Mouse (Mus musculus): ENCODE measurements around the gene Hcfc1r1. TPM values are rescaled to one million over a fixed set of nuclear protein-coding genes. Genes with fewer than 3 reads are reported as not detected.
A peak's percentile ranks its signal among the peaks of the same experiment; 100 is the strongest.

Gene Hcfc1r1
- total and polyA plus RNA-seq, 3 experiments: 6.0 to 26.5 (median 8.9) TPM

DNA sequence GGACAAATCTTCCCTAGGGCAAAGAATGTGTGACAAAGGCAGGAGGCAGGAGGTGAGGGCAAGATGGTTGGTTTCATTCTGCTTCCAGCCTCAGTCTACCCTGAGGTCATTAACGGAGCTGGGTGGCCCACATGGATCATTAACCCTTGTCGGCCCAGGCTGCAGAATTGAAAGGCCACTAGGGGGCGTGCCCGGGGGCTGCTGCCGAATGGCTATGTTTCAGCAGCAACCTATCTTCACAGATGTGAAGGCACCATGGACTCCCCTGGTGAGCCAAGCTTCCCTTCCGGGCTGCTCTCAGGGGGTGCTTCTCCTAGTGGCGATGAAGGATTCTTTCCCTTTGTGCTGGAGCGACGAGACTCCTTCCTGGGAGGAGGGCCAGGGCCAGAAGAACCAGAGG lies 11.9 kb upstream of the Hcfc1r1 start:
- Histone ChIP-seq H3K9ac (ENCODE audit: insufficient read depth, low read depth) (no peak overlapping the region), H3K79me2 (replicated peaks; ENCODE audit: control insufficient read depth, extremely low read depth, insufficient read depth, poor library complexity, severe bottlenecking) (no peaks in the 10 kb centered on the region), H3K27ac (ENCODE audit: insufficient read depth, low read depth) (no peak overlapping the region), H3K36me3 (replicated peaks in 1 of 2; ENCODE audit: control insufficient read depth in 1 of 2, insufficient read depth in 1 of 2, low read length in 1 of 2) (peaks cover 0 to 14% of the 10 kb centered on the region in 2 experiments), H3K27me3 (replicated peaks) (peaks cover 63% of the 10 kb centered on the region), H3K9me3 (replicated peaks; ENCODE audit: low read length) (peaks cover 3% of the 10 kb centered on the region), H3K4me1 (ENCODE audit: control insufficient read depth in 1 of 2, insufficient read depth in 2 of 2) (peaks cover 7 to 12% of the 10 kb centered on the region in 2 experiments; a peak in 3 of 4 replicates), H3K4me3 (replicated peaks in 1 of 3; ENCODE audit: low read depth in 2 of 3, low read length in 2 of 3, poor library complexity in 1 of 3) (no peak overlapping the region), H3K4me2 (ENCODE audit: insufficient read depth, low read depth, poor library complexity, severe bottlenecking) (no peak overlapping the region)
- dilution Hi-C loops (cut with MboI; ENCODE audit: extremely low pct_ligation_motif_present, extremely low pct_unique_long_range_greater_than_20kb, low sequenced_read_pairs) (no loop called here), in situ Hi-C loops (cut with MboI; ENCODE audit: low pct_ligation_motif_present, low pct_unique_long_range_greater_than_20kb, low sequenced_read_pairs) (loop anchor here (5.0 to 10.0 kb wide), 2 partner anchors 41 to 303 kb away; no protein-coding TSS in a partner anchor)
- TF ChIP-seq CTCF (conservative IDR thresholded peaks at IDR 0.05 in 1 of 2, IDR thresholded peaks at IDR 0.05 in 1 of 2; ENCODE audit: low read depth in 2 of 2, low read length in 2 of 2) (peak; percentile 39 to 73), USF1 (IDR thresholded peaks at IDR 0.05; ENCODE audit: low read depth, low read length) (no peak), MYC (IDR thresholded peaks at IDR 0.05; ENCODE audit: low read depth, low read length) (no peak), JUN (IDR thresholded peaks at IDR 0.05; ENCODE audit: insufficient read depth, low read depth, low read length) (no peak), RAD21 (IDR thresholded peaks at IDR 0.05; ENCODE audit: low read depth, low read length) (peak; percentile 20), NRF1 (IDR thresholded peaks at IDR 0.05; ENCODE audit: low read depth, low read length) (no peak), SMC3 (IDR thresholded peaks at IDR 0.05; ENCODE audit: low read depth, low read length) (peak; percentile 67)
- no peak for DNase-seq (ENCODE audit: extremely low read depth)

DNA sequence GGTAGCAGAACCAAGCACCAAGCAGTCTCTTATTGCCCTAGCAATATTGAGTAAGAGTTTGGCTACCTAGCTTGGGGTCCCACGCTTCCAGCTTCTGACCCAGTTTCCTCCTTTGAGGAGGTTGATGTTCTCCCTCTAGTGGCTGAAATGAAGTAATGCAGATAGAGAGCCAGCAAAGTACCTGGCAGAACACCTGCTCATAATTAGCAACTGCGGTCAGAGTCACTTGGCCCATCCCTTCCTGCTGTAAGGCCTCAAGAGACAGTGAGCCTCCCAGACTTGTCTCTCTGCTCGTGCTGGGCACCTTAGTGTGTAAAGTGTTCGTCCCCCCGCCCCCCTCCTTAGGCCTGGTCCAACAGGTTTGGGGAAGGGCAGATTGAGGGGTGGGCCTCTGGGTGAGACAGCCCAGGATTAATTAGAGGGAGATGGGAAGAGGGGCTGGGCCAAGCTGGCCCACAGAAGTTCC lies 8.8 kb upstream of the Hcfc1r1 start:
- DNase-seq (ENCODE audit: extremely low read depth): no peak

DNA sequence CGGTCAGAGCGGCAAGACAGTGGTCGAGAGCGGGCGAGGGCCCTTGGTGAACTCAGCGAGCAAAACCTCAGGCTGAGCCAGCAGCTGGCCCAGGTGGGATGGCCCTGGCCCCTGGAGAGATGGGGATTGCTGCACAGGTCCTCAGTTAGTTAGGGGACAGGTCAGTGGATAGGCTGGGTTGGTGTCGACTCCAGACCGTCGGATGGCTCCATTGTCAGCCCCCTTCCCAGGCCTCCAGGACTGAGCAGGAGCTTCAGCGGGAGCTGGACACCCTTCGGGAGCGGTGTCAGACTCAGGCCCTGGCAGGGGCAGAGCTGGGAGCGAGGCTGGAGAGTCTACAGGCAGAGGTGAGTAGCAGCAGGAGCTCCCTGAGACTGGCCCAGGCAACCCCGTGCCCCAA lies 7.9 kb upstream of the Hcfc1r1 start:
- Histone ChIP-seq H3K27me3 (replicated peaks) (peaks cover 31% of the 10 kb centered on the region), H3K4me2 (ENCODE audit: insufficient read depth, low read depth, poor library complexity, severe bottlenecking) (no peak overlapping the region), H3K4me3 (replicated peaks in 1 of 3; ENCODE audit: low read depth in 2 of 3, low read length in 2 of 3, poor library complexity in 1 of 3) (no peak overlapping the region), H3K9me3 (replicated peaks; ENCODE audit: low read length) (no peaks in the 10 kb centered on the region), H3K36me3 (replicated peaks in 1 of 2; ENCODE audit: control insufficient read depth in 1 of 2, insufficient read depth in 1 of 2, low read length in 1 of 2) (peaks cover 18 to 53% of the 10 kb centered on the region in 2 experiments), H3K4me1 (ENCODE audit: control insufficient read depth in 1 of 2, insufficient read depth in 2 of 2) (peaks cover 6 to 12% of the 10 kb centered on the region in 2 experiments; a peak in 3 of 4 replicates), H3K9ac (ENCODE audit: insufficient read depth, low read depth) (no peak overlapping the region), H3K27ac (ENCODE audit: insufficient read depth, low read depth) (no peak overlapping the region), H3K79me2 (replicated peaks; ENCODE audit: control insufficient read depth, extremely low read depth, insufficient read depth, poor library complexity, severe bottlenecking) (no peaks in the 10 kb centered on the region)
- in situ Hi-C loops (cut with MboI; ENCODE audit: low pct_ligation_motif_present, low pct_unique_long_range_greater_than_20kb, low sequenced_read_pairs) (loop anchor here (10.0 kb wide), 1 partner anchor 299 kb away; no protein-coding TSS in a partner anchor), dilution Hi-C loops (cut with MboI; ENCODE audit: extremely low pct_ligation_motif_present, extremely low pct_unique_long_range_greater_than_20kb, low sequenced_read_pairs) (no loop called here)
- no peak for DNase-seq (ENCODE audit: extremely low read depth)
- TF ChIP-seq POLR2AphosphoS2 (IDR thresholded peaks at IDR 0.05; ENCODE audit: low read depth, low read length) (no peak), UBTF (IDR thresholded peaks at IDR 0.05; ENCODE audit: low read depth, low read length) (no peak), TBP (conservative IDR thresholded peaks at IDR 0.05; ENCODE audit: low read depth, low read length) (no peak), USF2 (conservative IDR thresholded peaks at IDR 0.05; ENCODE audit: low read depth, low read length) (no peak), ZNF384 (IDR thresholded peaks at IDR 0.05; ENCODE audit: low read depth, low read length) (no peak), IRF4 (IDR thresholded peaks at IDR 0.05; ENCODE audit: low read depth, low read length) (no peak), ZC3H11A (IDR thresholded peaks at IDR 0.05; ENCODE audit: low read depth, low read length) (no peak), KAT2A (IDR thresholded peaks at IDR 0.05; ENCODE audit: insufficient replicate concordance, low read length) (no peak), SIN3A (IDR thresholded peaks at IDR 0.05; ENCODE audit: low read length) (no peak)

More for the DNA sequence above, 8.8 kb upstream of the Hcfc1r1 start:
- H3K79me2 ChIP-seq (replicated peaks; ENCODE audit: control insufficient read depth, extremely low read depth, insufficient read depth, poor library complexity, severe bottlenecking): no peaks in the 10 kb centered on the region
- dilution Hi-C loops (cut with MboI; ENCODE audit: extremely low pct_ligation_motif_present, extremely low pct_unique_long_range_greater_than_20kb, low sequenced_read_pairs) (no loop called here), in situ Hi-C loops (cut with MboI; ENCODE audit: low pct_ligation_motif_present, low pct_unique_long_range_greater_than_20kb, low sequenced_read_pairs) (loop anchor here (5.0 to 10.0 kb wide), 2 partner anchors 38 to 300 kb away; no protein-coding TSS in a partner anchor)
- no peak overlapping the region for H3K4me2 ChIP-seq (ENCODE audit: insufficient read depth, low read depth, poor library complexity, severe bottlenecking)
- H3K27ac ChIP-seq (ENCODE audit: insufficient read depth, low read depth): no peak overlapping the region
- H3K9me3 ChIP-seq (replicated peaks; ENCODE audit: low read length): no peaks in the 10 kb centered on the region
- H3K4me1 ChIP-seq (ENCODE audit: control insufficient read depth in 1 of 2, insufficient read depth in 2 of 2): peaks cover 7 to 12% of the 10 kb centered on the region in 2 experiments; a peak in 3 of 4 replicates
- no peak overlapping the region for H3K9ac ChIP-seq (ENCODE audit: insufficient read depth, low read depth)
- TF ChIP-seq ETS1 (conservative IDR thresholded peaks at IDR 0.05; ENCODE audit: low read depth, low read length) (no peak), JUND (conservative IDR thresholded peaks at IDR 0.05; ENCODE audit: low read depth, low read length) (no peak), USF2 (conservative IDR thresholded peaks at IDR 0.05; ENCODE audit: low read depth, low read length) (no peak), SMC3 (IDR thresholded peaks at IDR 0.05; ENCODE audit: low read depth, low read length) (peak; percentile 51), CTCF (conservative IDR thresholded peaks at IDR 0.05 in 1 of 2, IDR thresholded peaks at IDR 0.05 in 1 of 2; ENCODE audit: low read depth in 2 of 2, low read length in 2 of 2) (peak; percentile 76 to 93), SIN3A (IDR thresholded peaks at IDR 0.05; ENCODE audit: low read length) (no peak), POLR2A (IDR thresholded peaks at IDR 0.05; ENCODE audit: low read depth, low read length) (no peak), RAD21 (IDR thresholded peaks at IDR 0.05; ENCODE audit: low read depth, low read length) (peak; percentile 36), MXI1 (IDR thresholded peaks at IDR 0.05; ENCODE audit: low read depth, low read length) (no peak), ZNF384 (IDR thresholded peaks at IDR 0.05; ENCODE audit: low read depth, low read length) (no peak)
- H3K27me3 ChIP-seq (replicated peaks): peaks cover 40% of the 10 kb centered on the region
- H3K4me3 ChIP-seq (replicated peaks in 1 of 3; ENCODE audit: low read depth in 2 of 3, low read length in 2 of 3, poor library complexity in 1 of 3): no peak overlapping the region
- H3K36me3 ChIP-seq (replicated peaks in 1 of 2; ENCODE audit: control insufficient read depth in 1 of 2, insufficient read depth in 1 of 2, low read length in 1 of 2): peaks cover 9 to 44% of the 10 kb centered on the region in 2 experiments

Measured in CH12.LX (cell line).